Mouse (Mus musculus) midbrain, embryonic 11.5 days (tissue): ENCODE measurements around the gene Gcc1. TPM values are rescaled to one million over a fixed set of nuclear protein-coding genes. Genes with fewer than 3 reads are reported as not detected.
A peak's percentile ranks its signal among the peaks of the same experiment; 100 is the strongest.

Source experiments
- ATAC-seq: fragments of 200-750 bp; cut with Nextera tagmentation; 2 replicates; pipeline ENCODE4 v1.8.0; 2017; ENCODE audit warnings: moderate TSS enrichment, moderate library complexity; ENCODE audit not compliant: low FRiP score
- DNase-seq: peaks from one replicate; pipeline ENCODE4 v3.0.0; 2015; ENCODE audit warnings: low spot score; ENCODE audit errors: missing footprints
- H3K27ac ChIP-seq: fragments of 300-500 bp; sonication (generic); 2 replicates; pipeline ENCODE4 v1.5.1; 2014; ENCODE audit warnings: low read depth, low read length
- H3K27me3 ChIP-seq: fragments of 300-500 bp; sonication (generic); 2 replicates; pipeline ENCODE4 v1.6.1; 2014; ENCODE audit warnings: mild to moderate bottlenecking, low read length, moderate library complexity, mixed read lengths; ENCODE audit not compliant: control insufficient read depth, insufficient read depth
- H3K36me3 ChIP-seq: fragments of 300-500 bp; sonication (generic); 2 replicates; pipeline ENCODE4 v1.6.1; 2014; ENCODE audit warnings: mild to moderate bottlenecking, low read length, moderate library complexity, mixed read lengths; ENCODE audit not compliant: control insufficient read depth, insufficient read depth
- H3K4me1 ChIP-seq: fragments of 300-500 bp; sonication (generic); 2 replicates; pipeline ENCODE4 v1.6.1; 2014; ENCODE audit warnings: low read length; ENCODE audit not compliant: control insufficient read depth, insufficient read depth
- H3K4me2 ChIP-seq: fragments of 300-500 bp; sonication (generic); 2 replicates; pipeline ENCODE4 v1.6.1; 2014; ENCODE audit warnings: mild to moderate bottlenecking, moderate library complexity
- H3K4me3 ChIP-seq: fragments of 300-500 bp; sonication (generic); 2 replicates; pipeline ENCODE4 v1.5.1; 2014; ENCODE audit warnings: low read depth, low read length
- H3K9ac ChIP-seq: fragments of 300-500 bp; sonication (generic); 2 replicates; pipeline ENCODE4 v1.6.1; 2014; ENCODE audit warnings: low read length
- H3K9me3 ChIP-seq: fragments of 300-500 bp; sonication (generic); 2 replicates; pipeline ENCODE4 v1.6.1; 2016; ENCODE audit warnings: low read length; ENCODE audit not compliant: control insufficient read depth
- WGBS: fragments of 180-500 bp; shearing (Covaris S2); extraction: QIAGEN DNeasy Blood & Tissue Kit; methylation state at CpG from one replicate; pipeline ENCODE4 v1.1.7; 2014; 5-methylcytosine and 5-hydroxymethylcytosine counted together
- polyA plus RNA-seq: library from polyadenylated mRNA; unstranded; fragments of >200 nt; fragmentation: Nextera tagmentation; extraction: Ambion mirVana; gene quantifications from 2 replicates; pipeline ENCODE4 v1.2.1, GENCODE M21; 2014

Gcc1 gene
- polyA plus RNA-seq, 1 experiment from 2014 or later: 8.9 TPM

GRCm38 (mm10) chr6:28450977-28451376 is 22.8 kb upstream of the Gcc1 start:
- Histone ChIP-seq H3K4me1 (no peaks in the 10 kb centered on the region), H3K36me3 (no peaks in the 10 kb centered on the region), H3K9ac (no peak overlapping the region), H3K4me2 (no peak overlapping the region), H3K27me3 (peaks cover 19% of the 10 kb centered on the region), H3K4me3 (no peak overlapping the region), H3K27ac (no peak overlapping the region), H3K9me3 (no peaks in the 10 kb centered on the region)
- 1% methylated on average over 12 of the region's 12 CpGs for WGBS
- ATAC-seq: no peak
- DNase-seq: no peak

GRCm38 (mm10) chr6:28450481-28450880 is 22.3 kb upstream of the Gcc1 start:
- Histone ChIP-seq H3K4me3 (no peak overlapping the region), H3K4me2 (no peak overlapping the region), H3K4me1 (no peaks in the 10 kb centered on the region), H3K9ac (no peak overlapping the region), H3K27ac (no peak overlapping the region), H3K27me3 (peaks cover 19% of the 10 kb centered on the region), H3K9me3 (no peaks in the 10 kb centered on the region), H3K36me3 (no peaks in the 10 kb centered on the region)
- DNase-seq (no peak), ATAC-seq (no peak)
- WGBS: 15% methylated on average over 5 of the region's 5 CpGs

GRCm38 (mm10) chr6:28449253-28449652 is 21.1 kb upstream of the Gcc1 start, which contains the start of gene Pax4:
Gene Pax4 (minus strand): TSS chr6:28449353.
- Histone ChIP-seq H3K9me3 (no peaks in the 10 kb centered on the region), H3K4me1 (no peaks in the 10 kb centered on the region), H3K27ac (no peak within 1 kb of the TSS), H3K9ac (no peak within 1 kb of the TSS), H3K4me2 (no peak within 1 kb of the TSS), H3K4me3 (no peak within 1 kb of the TSS), H3K36me3 (no peaks in the 10 kb centered on the region), H3K27me3 (peaks cover 19% of the 10 kb centered on the region)
- no peak for ATAC-seq
- DNase-seq: no peak
- 90% methylated on average over 2 of the region's 2 CpGs for WGBS

- Histone ChIP-seq H3K4me3 (no peak overlapping the region), H3K4me1 (no peaks in the 10 kb centered on the region), H3K4me2 (no peak overlapping the region), H3K27me3 (peaks cover 19% of the 10 kb centered on the region), H3K9ac (no peak overlapping the region), H3K9me3 (no peaks in the 10 kb centered on the region), H3K36me3 (no peaks in the 10 kb centered on the region), H3K27ac (no peak overlapping the region)
- 87% methylated on average over 7 of the region's 7 CpGs for WGBS
- no peak for ATAC-seq
- no peak for DNase-seq
Measured at GRCm38 (mm10) chr6:28447937-28448336, 19.7 kb upstream of the Gcc1 start.

GRCm38 (mm10) chr6:28431538-28431855 is 3.3 kb upstream of the Gcc1 start:
- H3K27ac ChIP-seq: no peak overlapping the region
- 0 out of 2 replicates have a peak, but pooled peaks cover 3% of the 10 kb centered on the region for H3K36me3 ChIP-seq
- H3K9me3 ChIP-seq: no peaks in the 10 kb centered on the region
- H3K9ac ChIP-seq: no peak overlapping the region
- H3K4me3 ChIP-seq: no peak overlapping the region
- DNase-seq (no peak), ATAC-seq (no peak)
- H3K4me2 ChIP-seq: no peak overlapping the region
- no peaks in the 10 kb centered on the region for H3K27me3 ChIP-seq
- WGBS: 73% methylated on average over 6 of the region's 6 CpGs
- no peaks in the 10 kb centered on the region for H3K4me1 ChIP-seq

- 81% methylated on average over 10 of the region's 10 CpGs for WGBS
- H3K27me3 ChIP-seq: no peaks in the 10 kb centered on the region
Measured at GRCm38 (mm10) chr6:28430795-28431537, 2.8 kb upstream of the Gcc1 start.

GRCm38 (mm10) chr6:28429870-28430269 is 1.7 kb upstream of the Gcc1 start:
- no peak overlapping the region for H3K4me3 ChIP-seq
- no peak overlapping the region for H3K4me2 ChIP-seq
- H3K27me3 ChIP-seq: no peaks in the 10 kb centered on the region
- DNase-seq (no peak), ATAC-seq (no peak)
- H3K9ac ChIP-seq: no peak overlapping the region
- peaks cover 3% of the 10 kb centered on the region for H3K4me1 ChIP-seq
- 87% methylated on average over 11 of the region's 11 CpGs for WGBS
- no peak overlapping the region for H3K27ac ChIP-seq
- H3K9me3 ChIP-seq: no peaks in the 10 kb centered on the region
- peaks cover 3% of the 10 kb centered on the region; the same call in 1 of the 2 replicates for H3K36me3 ChIP-seq

More at GRCm38 (mm10) chr6:28430795-28431537, 2.8 kb upstream of the Gcc1 start:
- Histone ChIP-seq H3K4me3 (no peak overlapping the region), H3K9ac (no peak overlapping the region), H3K4me2 (no peak overlapping the region), H3K36me3 (peaks cover 3% of the 10 kb centered on the region; the same call in 1 of the 2 replicates), H3K27ac (no peak overlapping the region), H3K9me3 (no peaks in the 10 kb centered on the region), H3K4me1 (no peaks in the 10 kb centered on the region)
- DNase-seq (no peak), ATAC-seq (no peak)

- no peak within 1 kb of the TSS for H3K27ac ChIP-seq
- 83% methylated on average over 3 of the region's 3 CpGs for WGBS
- DNase-seq (no peak), ATAC-seq (no peak)
- H3K4me3 ChIP-seq: no peak within 1 kb of the TSS
- H3K9me3 ChIP-seq: no peaks in the 10 kb centered on the region
- H3K4me2 ChIP-seq: no peak within 1 kb of the TSS
- H3K36me3 ChIP-seq: peaks cover 3% of the 10 kb centered on the region; the same call in 1 of the 2 replicates
- H3K9ac ChIP-seq: no peak within 1 kb of the TSS
- no peaks in the 10 kb centered on the region for H3K27me3 ChIP-seq
- H3K4me1 ChIP-seq: peaks cover 11% of the 10 kb centered on the region
Measured at GRCm38 (mm10) chr6:28427096-28427839, 922 bp downstream of the Gcc1 start, which contains the start of gene Fscn3. Gene Fscn3 (plus strand): TSS chr6:28427789.

GRCm38 (mm10) chr6:28425019-28425418 is 3.2 kb downstream of the Gcc1 start:
- WGBS: 94% methylated on average over 6 of the region's 6 CpGs
- no peak overlapping the region for H3K27ac ChIP-seq
- DNase-seq (no peak), ATAC-seq (no peak)
- H3K36me3 ChIP-seq: peaks cover 3% of the 10 kb centered on the region; the same call in 1 of the 2 replicates
- no peak overlapping the region for H3K9ac ChIP-seq
- H3K4me1 ChIP-seq: peaks cover 23% of the 10 kb centered on the region
- H3K4me3 ChIP-seq: no peak overlapping the region
- H3K9me3 ChIP-seq: no peaks in the 10 kb centered on the region
- peak overlapping the region; percentile 73; the same call in 1 of the 2 replicates for H3K4me2 ChIP-seq
- no peaks in the 10 kb centered on the region for H3K27me3 ChIP-seq
